Mouse (Mus musculus) embryonic fibroblast, embryonic 13.5 days (primary cell): ENCODE data around the gene Snrnp35.

Experiments
- CTCF ChIP-seq: IDR thresholded peaks from 2 replicates; pipeline ENCODE4 v1.5.1; 2011; ENCODE audit warnings: mild to moderate bottlenecking, control low read depth, low read length, moderate library complexity, borderline replicate concordance; ENCODE audit not compliant: insufficient read depth
- POLR2A ChIP-seq: IDR thresholded peaks from 2 replicates; pipeline ENCODE4 v1.6.1; 2011; ENCODE audit warnings: low read depth, mild to moderate bottlenecking, control low read depth, low read length, moderate library complexity

DNA sequence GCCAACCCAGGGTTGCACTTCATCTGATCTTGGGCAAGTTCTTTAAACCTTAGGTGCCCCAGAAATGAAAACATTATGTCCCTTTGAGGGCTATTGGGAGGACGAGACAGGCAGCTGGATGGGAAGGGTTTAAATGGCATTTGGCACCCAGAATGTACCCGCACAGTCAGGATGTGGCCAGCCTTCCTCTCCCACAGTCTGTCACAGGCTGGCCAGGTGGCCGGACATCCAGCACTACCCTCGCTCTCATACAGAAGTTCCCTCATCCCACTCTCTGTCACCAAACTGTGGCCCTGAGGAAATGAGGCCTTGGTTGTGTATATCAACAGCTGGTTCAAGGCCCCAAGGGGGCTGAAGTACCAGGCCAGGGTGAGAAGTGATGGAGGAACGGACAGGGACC is 42.0 kb downstream of the Snrnp35 start:
- TF ChIP-seq POLR2A (no peak), CTCF (no peak)
